ENCODE assay signal across 12 mouse cellular contexts in the genomic region with DNA sequence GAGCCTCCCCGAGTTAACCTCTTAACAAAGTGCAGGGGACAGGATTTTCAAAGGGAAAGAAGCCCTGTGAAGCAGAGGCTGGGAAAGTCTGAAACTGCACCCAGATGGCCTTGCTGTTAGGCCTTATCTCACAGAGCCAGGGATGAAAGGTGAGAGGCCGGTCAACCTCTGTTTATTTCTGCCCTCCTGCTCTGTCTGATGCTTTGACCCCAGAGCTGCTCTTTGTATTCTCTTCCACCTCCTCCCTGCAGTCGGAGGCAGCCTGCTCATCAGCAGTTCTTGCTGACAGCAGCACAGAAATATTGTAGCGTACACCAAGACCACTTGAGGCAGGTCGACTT.
DNase-seq lines count a peak whose midpoint lies in the region; ATAC-seq and TF ChIP-seq lines count a peak whose summit lies in the region.
"Had no signal": no experiment of that assay in that cellular context is flagged by ENCODE, and none has a peak within 500 bp of the region (broad histone marks: within the 10 kb centered on the region; RNA-seq: fewer than 3 reads in every experiment).

No protein-coding gene starts in this region.

- no peaks in the 10 kb centered on the region for H3K27me3 ChIP-seq in heart, embryonic 11.5 days (ENCODE audit: control insufficient read depth, insufficient read depth, low read length)
- peaks cover 4% of the 10 kb centered on the region for H3K27me3 ChIP-seq in G1E (ENCODE audit: insufficient read depth, low read length)
- H3K27me3 ChIP-seq in liver, embryonic 13.5 days = no peaks in the 10 kb centered on the region
- H3K27me3 ChIP-seq: embryonic facial prominence, embryonic 12.5 days; hindbrain, embryonic 15.5 days had no signal

- intact Hi-C loops in heart, postnatal 14 days (cut with DNase I) = no loop called here

- no peaks in the 10 kb centered on the region for H3K36me3 ChIP-seq in heart, embryonic 11.5 days (ENCODE audit: control insufficient read depth, insufficient read depth, low read length)
- H3K36me3 ChIP-seq in G1E (replicated peaks) = no peaks in the 10 kb centered on the region
- H3K36me3 ChIP-seq in liver, embryonic 13.5 days = no peaks in the 10 kb centered on the region
- H3K36me3 ChIP-seq: embryonic facial prominence, embryonic 12.5 days; hindbrain, embryonic 15.5 days; limb, embryonic 15.5 days had no signal

- DNase-seq in heart, postnatal 14 days = no peak
- peak; percentile 37 for DNase-seq in G1E (ENCODE audit: low spot score)
- peak; percentile 60 for DNase-seq in embryo, embryonic 9.5 days (ENCODE audit: extremely low spot score)
- DNase-seq in liver, embryonic 13.5 days = peak; percentile 80
- no peak for DNase-seq in Muller cell, postnatal 12 days (ENCODE audit: inconsistent ontology term)
- no peak for DNase-seq in gastrocnemius, postnatal 25 days
- no peak for DNase-seq in layer of hippocampus, postnatal 10 days (ENCODE audit: low spot score in 2 of 2)
- DNase-seq: gastrocnemius, adult 2 months had no signal

- no peak overlapping the region; the same call in 1 of the 2 replicates for H3K4me2 ChIP-seq in heart, embryonic 11.5 days
- H3K4me2 ChIP-seq in liver, embryonic 13.5 days = peak overlapping the region; percentile 59
- H3K4me2 ChIP-seq: embryonic facial prominence, embryonic 12.5 days; hindbrain, embryonic 15.5 days; limb, embryonic 15.5 days had no signal

- 0 out of 2 replicates have a peak overlapping the region, but pooled peaks have one; percentile 18 for H3K9ac ChIP-seq in heart, embryonic 11.5 days (ENCODE audit: low read depth, low read length)
- peak overlapping the region; percentile 46 for H3K9ac ChIP-seq in liver, embryonic 13.5 days
- H3K9ac ChIP-seq: embryonic facial prominence, embryonic 12.5 days; hindbrain, embryonic 15.5 days; limb, embryonic 15.5 days had no signal

- H3K27ac ChIP-seq in heart, embryonic 11.5 days (ENCODE audit: low read depth, low read length) = peak overlapping the region; percentile 84
- H3K27ac ChIP-seq in liver, embryonic 13.5 days = peak overlapping the region; percentile 94
- H3K27ac ChIP-seq: embryonic facial prominence, embryonic 12.5 days; gastrocnemius, adult 2 months; hindbrain, embryonic 15.5 days; limb, embryonic 15.5 days had no signal

- WGBS in heart, embryonic 11.5 days (ENCODE audit: insufficient replicate concordance) = 2% methylated on average over 5 of the region's 5 CpGs
- WGBS in liver, embryonic 13.5 days (ENCODE audit: insufficient replicate concordance) = 10% methylated on average over 5 of the region's 5 CpGs

- no peaks in the 10 kb centered on the region for H3K9me3 ChIP-seq in heart, embryonic 11.5 days (replicated peaks; ENCODE audit: control insufficient read depth, low read length)
- no peaks in the 10 kb centered on the region for H3K9me3 ChIP-seq in G1E (replicated peaks)
- no peaks in the 10 kb centered on the region for H3K9me3 ChIP-seq in liver, embryonic 13.5 days (replicated peaks)
- H3K9me3 ChIP-seq: embryonic facial prominence, embryonic 12.5 days; hindbrain, embryonic 15.5 days; limb, embryonic 15.5 days had no signal

- H3K4me3 ChIP-seq in heart, embryonic 11.5 days (ENCODE audit: low read depth, low read length) = no peak overlapping the region
- peak overlapping the region; percentile 39; the same call in 1 of the 2 replicates for H3K4me3 ChIP-seq in G1E (ENCODE audit: low read depth, low read length)
- peak overlapping the region; percentile 16 for H3K4me3 ChIP-seq in liver, embryonic 13.5 days (replicated peaks)
- H3K4me3 ChIP-seq: embryonic facial prominence, embryonic 12.5 days; gastrocnemius, adult 2 months; hindbrain, embryonic 15.5 days; limb, embryonic 15.5 days had no signal

- TF ChIP-seq CTCF in G1E (IDR thresholded peaks at IDR 0.05; ENCODE audit: low read depth, low read length) = no peak

- ATAC-seq in heart, embryonic 11.5 days (replicated peaks; ENCODE audit: insufficient number of reproducible peaks, low FRiP score, low TSS enrichment) = peak; percentile 96
- ATAC-seq in G1E (ENCODE audit: extremely low read depth, insufficient number of reproducible peaks, low FRiP score, poor library complexity, severe bottlenecking) = peak; percentile 86
- ATAC-seq in liver, embryonic 13.5 days (ENCODE audit: low read depth) = peak; percentile 99

- H3K4me1 ChIP-seq in heart, embryonic 11.5 days (ENCODE audit: control insufficient read depth, insufficient read depth, low read length) = peaks cover 30% of the 10 kb centered on the region
- H3K4me1 ChIP-seq in G1E (ENCODE audit: insufficient read depth, low read depth, low read length) = peaks cover 48% of the 10 kb centered on the region
- H3K4me1 ChIP-seq in liver, embryonic 13.5 days (replicated peaks) = peaks cover 60% of the 10 kb centered on the region
- H3K4me1 ChIP-seq: hindbrain, embryonic 15.5 days had no signal

Comparison
In these comparisons a context has a peak if more than half of its experiments do, and no peak if none do; other contexts are left out.
1. DNase-seq: peak in G1E (single experiment), embryo, embryonic 9.5 days (single experiment) and liver, embryonic 13.5 days (single experiment); none in heart, postnatal 14 days (0 of 2), Muller cell, postnatal 12 days (single experiment), gastrocnemius, postnatal 25 days (single experiment) and layer of hippocampus, postnatal 10 days (0 of 2).
2. Peak in every context shown above with its lines, with median percentiles within 50 percentile points of each other: ATAC-seq.